Mouse (Mus musculus) hindbrain, embryonic 15.5 days (tissue): Measurements from ENCODE around the gene Nelfcd. TPM values are rescaled to one million over a fixed set of nuclear protein-coding genes. Genes with fewer than 3 reads are reported as not detected.

Experiments used
- ATAC-seq: fragments of 200-750 bp; cut with Nextera tagmentation; 2 replicates; pipeline ENCODE4 v1.8.0; 2017; ENCODE audit warnings: low read depth, moderate number of reproducible peaks, moderate TSS enrichment; ENCODE audit not compliant: low FRiP score
- H3K27ac ChIP-seq: fragments of 300-500 bp; sonication (generic); replicated peaks from 2 replicates; pipeline ENCODE4 v1.5.1; 2015; ENCODE audit warnings: mild to moderate bottlenecking, inconsistent platforms
- H3K27me3 ChIP-seq: fragments of 300-500 bp; sonication (generic); 2 replicates; pipeline ENCODE4 v1.6.1; 2015; ENCODE audit warnings: control low read depth, inconsistent platforms
- H3K36me3 ChIP-seq: fragments of 300-500 bp; sonication (generic); 2 replicates; pipeline ENCODE4 v1.6.1; 2015; ENCODE audit warnings: control low read depth, inconsistent platforms
- H3K4me1 ChIP-seq: fragments of 300-500 bp; sonication (generic); replicated peaks from 2 replicates; pipeline ENCODE4 v1.6.1; 2015; ENCODE audit warnings: control low read depth, inconsistent platforms
- H3K4me2 ChIP-seq: fragments of 300-500 bp; sonication (generic); 2 replicates; pipeline ENCODE4 v1.6.1; 2015; ENCODE audit warnings: moderate library complexity, mild to moderate bottlenecking, inconsistent platforms
- H3K4me3 ChIP-seq: fragments of 300-500 bp; sonication (generic); 2 replicates; pipeline ENCODE4 v1.5.1; 2015; ENCODE audit warnings: mild to moderate bottlenecking, inconsistent platforms
- H3K9ac ChIP-seq: fragments of 300-500 bp; sonication (generic); 2 replicates; pipeline ENCODE4 v1.6.1; 2015; ENCODE audit warnings: inconsistent platforms
- H3K9me3 ChIP-seq: fragments of 300-500 bp; sonication (generic); 2 replicates; pipeline ENCODE4 v1.6.1; 2016; ENCODE audit warnings: control low read depth, inconsistent platforms
- WGBS: fragments of 180-500 bp; shearing (Covaris S2); methylation state at CpG from one replicate; pipeline ENCODE4 v1.1.7; 2015; 5-methylcytosine and 5-hydroxymethylcytosine counted together
- polyA plus RNA-seq: library from polyadenylated mRNA; unstranded; fragments of >200 nt; fragmentation: Nextera tagmentation; extraction: Ambion mirVana; gene quantifications from 2 replicates; pipeline ENCODE4 v1.2.1, GENCODE M21; 2015

Gene Nelfcd
- polyA plus RNA-seq, 1 experiment from 2014 or later = 112 TPM

DNA sequence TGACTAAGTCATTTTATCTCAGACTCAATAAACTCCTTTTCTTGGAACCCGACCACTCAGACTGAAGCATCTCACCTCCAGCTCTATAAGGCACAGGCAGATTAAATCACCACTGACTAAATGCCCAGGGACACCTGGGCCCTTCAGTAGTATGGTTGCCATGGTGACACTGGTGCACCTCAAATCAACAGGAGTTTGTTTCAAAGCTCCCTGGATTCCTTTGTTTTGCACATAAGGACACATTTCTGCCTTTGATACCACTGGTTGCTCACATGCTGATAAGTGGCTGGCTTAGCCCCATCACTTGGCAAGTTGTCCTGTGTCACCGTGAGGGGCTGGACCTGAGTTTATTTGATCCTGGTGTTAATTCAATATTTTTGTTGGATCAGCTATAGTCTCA is 43.8 kb downstream of the Nelfcd start:
- peaks cover 16% of the 10 kb centered on the region for H3K4me1 ChIP-seq
- no peak overlapping the region for H3K4me2 ChIP-seq
- no peak overlapping the region for H3K9ac ChIP-seq
- WGBS = 53% methylated on average over 2 of the region's 2 CpGs
- H3K9me3 ChIP-seq = no peaks in the 10 kb centered on the region
- ATAC-seq = no peak
- H3K4me3 ChIP-seq = no peak overlapping the region
- peaks cover 27% of the 10 kb centered on the region for H3K36me3 ChIP-seq
- no peaks in the 10 kb centered on the region for H3K27me3 ChIP-seq
- H3K27ac ChIP-seq = no peak overlapping the region

DNA sequence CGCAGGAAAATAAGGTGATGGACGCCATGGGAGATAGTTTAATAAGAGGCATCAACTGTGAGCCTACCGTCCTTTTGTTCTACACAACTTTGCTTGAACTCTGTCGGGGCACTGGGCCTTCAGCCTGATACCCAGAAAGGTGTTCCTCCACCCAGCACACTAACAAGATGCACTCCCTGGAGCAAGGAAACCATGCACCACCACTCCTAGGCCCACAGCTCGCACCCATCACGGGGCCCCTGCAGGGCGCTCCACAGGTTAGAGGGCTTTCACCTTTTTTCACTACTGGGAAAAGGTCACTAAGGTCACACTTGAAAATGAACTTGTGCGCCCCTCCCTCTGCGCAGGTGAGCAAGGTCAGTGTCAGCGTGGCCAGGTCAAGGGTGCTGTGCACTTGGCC is 47.8 kb downstream of the Nelfcd start:
- Histone ChIP-seq H3K9me3 (no peaks in the 10 kb centered on the region), H3K36me3 (peaks cover 38% of the 10 kb centered on the region), H3K9ac (peak overlapping the region; percentile 73), H3K4me1 (peaks cover 18% of the 10 kb centered on the region), H3K4me2 (peak overlapping the region; percentile 88), H3K27ac (peak overlapping the region; percentile 74), H3K4me3 (peak overlapping the region; percentile 66), H3K27me3 (no peaks in the 10 kb centered on the region)
- ATAC-seq = no peak
- WGBS = 39% methylated on average over 10 of the region's 10 CpGs

DNA sequence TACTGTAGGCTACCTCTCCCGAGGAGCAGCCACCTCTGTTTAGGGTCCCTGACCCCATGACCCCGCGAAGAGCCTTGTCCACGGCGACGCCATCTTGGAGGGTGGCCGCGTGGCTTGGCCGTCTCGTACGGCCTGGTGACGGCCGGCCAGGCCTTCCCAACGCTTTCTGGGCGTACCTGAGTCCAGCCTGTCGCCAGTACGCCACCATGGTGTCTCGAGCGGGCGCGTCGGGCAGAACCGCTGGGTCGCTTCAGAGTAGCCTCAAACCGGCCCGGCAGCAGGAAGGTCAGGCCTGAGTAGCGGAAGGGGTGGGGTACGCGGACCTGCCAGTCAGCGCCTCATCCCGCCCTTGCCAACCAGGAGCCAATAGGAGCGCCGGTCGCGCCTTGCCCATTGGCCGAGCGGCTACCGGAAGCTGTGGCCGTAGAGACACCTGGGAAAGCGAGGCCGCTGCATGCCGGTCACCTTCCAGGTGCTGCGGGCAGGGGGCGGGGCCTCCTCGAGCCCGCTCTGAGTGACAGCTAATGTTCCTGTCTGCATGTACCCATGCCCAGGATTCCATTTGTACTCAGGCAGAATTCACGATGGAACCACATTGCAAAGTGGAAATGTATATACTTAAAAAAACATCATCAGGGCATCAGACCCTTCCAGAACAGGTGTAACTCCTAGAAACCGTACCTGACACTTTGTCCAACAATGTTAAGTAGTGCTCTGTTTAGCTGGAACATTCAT is 48.4 kb downstream of the Nelfcd start, which contains the start of gene Atp5e:
Gene Atp5e (minus strand): TSS at position 317 of the 735 bp plus-strand sequence.
- 2% methylated on average over 48 of the region's 48 CpGs for WGBS
- Histone ChIP-seq H3K9ac (peak within 1 kb of the TSS; percentile 73), H3K27me3 (no peaks in the 10 kb centered on the region), H3K36me3 (peaks cover 38% of the 10 kb centered on the region), H3K27ac (peak within 1 kb of the TSS; percentile 74), H3K9me3 (no peaks in the 10 kb centered on the region), H3K4me2 (peak within 1 kb of the TSS; percentile 88), H3K4me1 (peaks cover 18% of the 10 kb centered on the region), H3K4me3 (peak within 1 kb of the TSS; percentile 66)
- peak; percentile 100 for ATAC-seq

- peaks cover 11% of the 10 kb centered on the region for H3K36me3 ChIP-seq
- no peaks in the 10 kb centered on the region for H3K9me3 ChIP-seq
- H3K27ac ChIP-seq = no peak overlapping the region
- 88% methylated on average over 4 of the region's 4 CpGs for WGBS
- H3K9ac ChIP-seq = no peak overlapping the region
- H3K4me2 ChIP-seq = no peak overlapping the region
- H3K4me1 ChIP-seq = peaks cover 14% of the 10 kb centered on the region
- H3K27me3 ChIP-seq = no peaks in the 10 kb centered on the region
- no peak overlapping the region for H3K4me3 ChIP-seq
- no peak for ATAC-seq
Observed at GRCm38 (mm10) chr2:174470333-174470732, 54.7 kb downstream of the Nelfcd start.

GRCm38 (mm10) chr2:174470786-174471405 is 55.3 kb downstream of the Nelfcd start:
- Histone ChIP-seq H3K36me3 (peaks cover 11% of the 10 kb centered on the region), H3K27ac (no peak overlapping the region), H3K9ac (no peak overlapping the region), H3K4me1 (peaks cover 14% of the 10 kb centered on the region), H3K4me3 (no peak overlapping the region), H3K27me3 (no peaks in the 10 kb centered on the region), H3K4me2 (no peak overlapping the region), H3K9me3 (no peaks in the 10 kb centered on the region)
- no peak for ATAC-seq
- 95% methylated on average over 7 of the region's 7 CpGs for WGBS

DNA sequence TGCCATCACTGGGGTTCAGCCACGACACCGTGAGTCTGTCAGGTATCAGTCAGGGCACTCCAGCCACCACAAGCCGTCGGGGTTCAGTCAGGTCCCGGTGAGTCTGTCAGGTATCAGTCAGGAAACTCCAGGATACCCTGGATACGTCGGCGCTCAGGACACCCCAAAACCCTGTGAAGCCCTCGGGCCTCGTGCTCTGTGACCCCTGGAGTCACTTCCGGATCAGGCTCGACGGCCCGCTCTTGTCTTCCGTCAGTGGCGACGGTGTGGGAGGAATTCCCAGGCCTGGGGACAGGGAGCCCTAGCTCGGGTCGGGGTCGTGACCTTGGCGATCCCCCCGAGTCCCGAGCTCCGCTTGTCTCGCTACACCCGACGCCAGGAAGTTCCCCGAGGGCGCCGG is 56.8 kb downstream of the Nelfcd start:
- Histone ChIP-seq H3K27ac (peak overlapping the region; percentile 53; the same call in 1 of the 2 replicates), H3K27me3 (no peaks in the 10 kb centered on the region), H3K4me2 (peak overlapping the region; percentile 80), H3K4me3 (peak overlapping the region; percentile 67), H3K9ac (peak overlapping the region; percentile 56), H3K36me3 (peaks cover 2% of the 10 kb centered on the region; the same call in 1 of the 2 replicates), H3K4me1 (peaks cover 14% of the 10 kb centered on the region), H3K9me3 (no peaks in the 10 kb centered on the region)
- WGBS = 8% methylated on average over 30 of the region's 30 CpGs
- ATAC-seq = peak; percentile 46

DNA sequence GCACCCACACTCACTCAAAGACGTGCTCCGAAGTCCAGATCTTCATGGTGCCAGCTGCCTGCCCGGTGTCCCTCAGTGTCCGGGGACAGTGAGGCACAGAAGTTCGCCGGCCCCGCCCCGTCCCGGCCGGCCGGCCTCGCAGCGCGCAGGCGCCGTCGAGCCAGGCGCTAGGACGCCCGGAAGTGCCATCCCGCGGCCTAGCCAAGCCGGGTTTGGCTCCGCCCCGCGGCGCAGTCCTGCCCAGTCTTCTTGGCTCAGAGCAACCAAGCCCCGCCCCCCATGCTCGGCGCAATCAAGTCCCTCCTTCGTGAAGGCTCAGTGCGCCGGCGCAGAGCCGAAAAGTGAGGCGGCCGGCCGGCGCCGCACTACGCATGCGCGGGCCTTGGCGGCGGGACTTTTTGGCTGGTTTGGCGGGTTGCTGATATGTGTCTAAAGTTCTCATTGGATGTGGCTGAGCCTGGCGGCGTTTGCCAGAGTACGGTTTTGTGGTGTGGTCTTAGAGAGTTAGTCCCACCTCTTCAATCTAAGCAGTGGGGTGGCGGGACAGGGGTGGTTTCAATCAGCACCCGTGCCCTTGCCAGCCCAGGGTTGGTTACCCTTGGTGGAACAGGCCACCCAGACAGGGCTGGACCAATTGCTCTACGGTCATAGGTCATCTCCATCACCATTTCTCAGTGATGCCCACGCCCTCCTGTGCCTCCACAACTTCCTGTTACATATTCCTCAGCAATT is 57.4 kb downstream of the Nelfcd start, which contains the start of gene Prelid3b:
Gene Prelid3b (minus strand): TSS at position 264 of the 732 bp plus-strand sequence.
- peaks cover 14% of the 10 kb centered on the region for H3K4me1 ChIP-seq
- H3K27ac ChIP-seq = peak within 1 kb of the TSS; percentile 53; the same call in 1 of the 2 replicates
- peak; percentile 99 for ATAC-seq
- H3K27me3 ChIP-seq = no peaks in the 10 kb centered on the region
- H3K9ac ChIP-seq = peak within 1 kb of the TSS; percentile 56
- WGBS = 1% methylated on average over 53 of the region's 53 CpGs
- H3K36me3 ChIP-seq = no peaks in the 10 kb centered on the region; the same call in 1 of the 2 replicates
- H3K9me3 ChIP-seq = no peaks in the 10 kb centered on the region
- H3K4me3 ChIP-seq = peak within 1 kb of the TSS; percentile 67
- H3K4me2 ChIP-seq = peak within 1 kb of the TSS; percentile 80

GRCm38 (mm10) chr2:174473550-174473927 is 57.9 kb downstream of the Nelfcd start:
- Histone ChIP-seq H3K9ac (peak overlapping the region; percentile 38), H3K36me3 (no peaks in the 10 kb centered on the region; the same call in 1 of the 2 replicates), H3K4me3 (peak overlapping the region; percentile 67), H3K9me3 (no peaks in the 10 kb centered on the region), H3K4me2 (peak overlapping the region; percentile 80), H3K27me3 (no peaks in the 10 kb centered on the region), H3K4me1 (peaks cover 14% of the 10 kb centered on the region), H3K27ac (no peak overlapping the region)
- WGBS = 86% methylated on average over 5 of the region's 5 CpGs
- no peak; the same call in 1 of the 2 replicates for ATAC-seq

Other genes with a start within 250 kb of the Nelfcd start
- 1,606 and 1,659 TPM in 2 replicates for gene Gnas, start 131.5 kb upstream of the Nelfcd start, polyA plus RNA-seq
- 11.8 and 13.1 TPM in 2 replicates for gene Gm20721, start 69.1 kb upstream of the Nelfcd start, polyA plus RNA-seq
- gene Ctsz, start 23.2 kb downstream of the Nelfcd start, polyA plus RNA-seq = 74.8 and 84.4 TPM in 2 replicates
- gene Tubb1, start 34.9 kb downstream of the Nelfcd start, polyA plus RNA-seq = 1.1 TPM in 2 replicates
- 799 and 873 TPM in 2 replicates for gene Atp5e, start 48.3 kb downstream of the Nelfcd start, polyA plus RNA-seq
- gene Prelid3b, start 57.3 kb downstream of the Nelfcd start, polyA plus RNA-seq = 110 and 111 TPM in 2 replicates
- 0.01 TPM in 1 of 2 replicates, not detected in the other for gene Zfp831, start 227.7 kb downstream of the Nelfcd start, polyA plus RNA-seq